ENCODE assay signal across 8 mouse cellular contexts in genomic region chr5:137684294-137685123, GRCm38 (mm10). TPM values are rescaled to one million over a fixed set of nuclear protein-coding genes. Genes with fewer than 3 reads are reported as not detected.
DNase-seq lines count a peak whose midpoint lies in the region; ATAC-seq and TF ChIP-seq lines count a peak whose summit lies in the region.

TSS of gene Agfg2 (minus strand) at chr5:137684726.

- H3K9me3 ChIP-seq in embryonic facial prominence, embryonic 15.5 days (replicated peaks), result no peaks in the 10 kb centered on the region
- no peaks in the 10 kb centered on the region for H3K9me3 ChIP-seq in limb, embryonic 14.5 days (ENCODE audit: control insufficient read depth, low read length)
- H3K9me3 ChIP-seq in midbrain, postnatal 0 days (ENCODE audit: low read length), result no peaks in the 10 kb centered on the region

- TF ChIP-seq CTCF in bone marrow, adult 2 months (IDR thresholded peaks at IDR 0.05; ENCODE audit: control insufficient read depth, insufficient read depth, low read length), result no peak
- peak; percentile 51 for TF ChIP-seq CTCF in midbrain, postnatal 0 days (IDR thresholded peaks at IDR 0.05)

- WGBS in bone marrow, adult 2 months, result under 1% methylated on average over 62 of the region's 62 CpGs
- WGBS in embryonic facial prominence, embryonic 15.5 days, result under 1% methylated on average over 61 of the region's 62 CpGs
- under 1% methylated on average over 54 of the region's 62 CpGs for WGBS in limb, embryonic 14.5 days
- under 1% methylated on average over 60 of the region's 62 CpGs for WGBS in midbrain, postnatal 0 days

- peak within 1 kb of the TSS; percentile 79 for H3K4me3 ChIP-seq in bone marrow, adult 2 months (replicated peaks; ENCODE audit: control insufficient read depth, low read depth, low read length)
- H3K4me3 ChIP-seq in embryonic facial prominence, embryonic 15.5 days (replicated peaks), result peak within 1 kb of the TSS; percentile 80
- H3K4me3 ChIP-seq in limb, embryonic 14.5 days (replicated peaks; ENCODE audit: low read length), result peak within 1 kb of the TSS; percentile 71
- peak within 1 kb of the TSS; percentile 75 for H3K4me3 ChIP-seq in midbrain, postnatal 0 days (ENCODE audit: low read depth, low read length)

- peak within 1 kb of the TSS; percentile 78 for H3K27ac ChIP-seq in bone marrow, adult 2 months (ENCODE audit: control insufficient read depth, insufficient read depth, low read depth, low read length, poor library complexity)
- peak within 1 kb of the TSS; percentile 58; the same call in 1 of the 2 replicates for H3K27ac ChIP-seq in embryonic facial prominence, embryonic 15.5 days (replicated peaks)
- no peak within 1 kb of the TSS for H3K27ac ChIP-seq in limb, embryonic 14.5 days (replicated peaks; ENCODE audit: low read depth, low read length)
- peak within 1 kb of the TSS; percentile 72 for H3K27ac ChIP-seq in midbrain, postnatal 0 days (ENCODE audit: low read depth, low read length)

- peak; percentile 100 for ATAC-seq in embryonic facial prominence, embryonic 15.5 days (ENCODE audit: insufficient number of reproducible peaks, low FRiP score, low TSS enrichment, low read depth)
- ATAC-seq in limb, embryonic 14.5 days (ENCODE audit: low FRiP score, low read depth), result peak; percentile 100
- ATAC-seq in midbrain, postnatal 0 days (ENCODE audit: low FRiP score), result peak; percentile 100

- DNase-seq in 416B (ENCODE audit: low read depth), result peak; percentile 100
- peak; percentile 98 for DNase-seq in heart, adult 8-10 months (ENCODE audit: low spot score)
- peak; percentile 100 for DNase-seq in kidney, adult 9 months
- peak; percentile 99 for DNase-seq in limb, embryonic 14.5 days (ENCODE audit: low spot score)
- DNase-seq in midbrain, postnatal 0 days (ENCODE audit: low spot score), result peak; percentile 100
- peak; percentile 94 to 95 for DNase-seq in spleen, postnatal 14 days (ENCODE audit: low spot score in 2 of 2)

- H3K4me1 ChIP-seq in bone marrow, adult 2 months (ENCODE audit: control insufficient read depth, insufficient read depth, low read length), result peaks cover 7% of the 10 kb centered on the region
- H3K4me1 ChIP-seq in embryonic facial prominence, embryonic 15.5 days, result peaks cover 13% of the 10 kb centered on the region
- H3K4me1 ChIP-seq in limb, embryonic 14.5 days (ENCODE audit: control insufficient read depth, insufficient read depth, low read length), result peaks cover 10% of the 10 kb centered on the region
- H3K4me1 ChIP-seq in midbrain, postnatal 0 days (ENCODE audit: insufficient read depth, low read length), result peaks cover 5% of the 10 kb centered on the region; the same call in 1 of the 2 replicates

- no peaks in the 10 kb centered on the region for H3K27me3 ChIP-seq in embryonic facial prominence, embryonic 15.5 days
- no peaks in the 10 kb centered on the region for H3K27me3 ChIP-seq in limb, embryonic 14.5 days (ENCODE audit: control insufficient read depth, insufficient read depth, low read length)
- H3K27me3 ChIP-seq in midbrain, postnatal 0 days (ENCODE audit: insufficient read depth, low read length), result no peaks in the 10 kb centered on the region

- TF ChIP-seq POLR2A in bone marrow, adult 2 months (IDR thresholded peaks at IDR 0.05; ENCODE audit: borderline replicate concordance, control insufficient read depth, low read depth, low read length), result peak; percentile 76; the same call in 1 of the 2 replicates
- 0 out of 2 replicates have a peak, but pooled peaks have one; percentile 67 for TF ChIP-seq POLR2A in limb, embryonic 14.5 days (IDR thresholded peaks at IDR 0.05; ENCODE audit: borderline replicate concordance, extremely low read depth, insufficient read depth, insufficient read length)

- peak within 1 kb of the TSS; percentile 95 for H3K4me2 ChIP-seq in embryonic facial prominence, embryonic 15.5 days (replicated peaks)
- H3K4me2 ChIP-seq in limb, embryonic 14.5 days (replicated peaks; ENCODE audit: low read depth, low read length, severe bottlenecking), result peak within 1 kb of the TSS; percentile 96
- peak within 1 kb of the TSS; percentile 65 for H3K4me2 ChIP-seq in midbrain, postnatal 0 days (ENCODE audit: low read depth, low read length, poor library complexity, severe bottlenecking)

- no peaks in the 10 kb centered on the region; the same call in 1 of the 2 replicates for H3K36me3 ChIP-seq in embryonic facial prominence, embryonic 15.5 days
- no peaks in the 10 kb centered on the region for H3K36me3 ChIP-seq in limb, embryonic 14.5 days (ENCODE audit: control insufficient read depth, insufficient read depth, low read length)
- no peaks in the 10 kb centered on the region for H3K36me3 ChIP-seq in midbrain, postnatal 0 days (ENCODE audit: insufficient read depth, low read length)

- H3K9ac ChIP-seq in embryonic facial prominence, embryonic 15.5 days, result peak within 1 kb of the TSS; percentile 50
- peak within 1 kb of the TSS; percentile 63 for H3K9ac ChIP-seq in limb, embryonic 14.5 days (ENCODE audit: low read depth, low read length, severe bottlenecking)
- H3K9ac ChIP-seq in midbrain, postnatal 0 days (replicated peaks; ENCODE audit: low read length, poor library complexity, severe bottlenecking), result peak within 1 kb of the TSS; percentile 53

RNA-seq across cellular contexts. Expression of gene Agfg2, which starts in this region (rescaled TPM):
- polyA plus RNA-seq in bone marrow, adult 2 months (2011; ENCODE audit: insufficient read depth, insufficient read length, low replicate concordance, missing spikeins), result 33.1 and 50.5 TPM in 2 replicates
- 16.5 and 18.1 TPM in 2 replicates for polyA plus RNA-seq in embryonic facial prominence, embryonic 15.5 days (2015; fragmentation: Nextera tagmentation; extraction: Ambion mirVana)
- 10 to 100 TPM; 13.1 to 23.0 (median 15.4) TPM for total RNA-seq in heart, adult 8-10 months (2022)
- 16.3 and 22.6 TPM in 2 replicates for polyA plus RNA-seq in limb, embryonic 14.5 days (2012; rRNA removed)
- 10.6 and 13.4 TPM in 2 replicates for polyA plus RNA-seq in limb, embryonic 14.5 days (2014; fragmentation: Nextera tagmentation; extraction: Ambion mirVana)
- 20.4 and 28.1 TPM in 2 replicates for total RNA-seq in midbrain, postnatal 0 days (2014; rRNA removed)
- polyA plus RNA-seq in midbrain, postnatal 0 days (2015; fragmentation: Nextera tagmentation; extraction: Ambion mirVana), result 15.5 and 16.9 TPM in 2 replicates
